Mouse (Mus musculus): ENCODE results near the gene Atg101. TPM values are rescaled to one million over a fixed set of nuclear protein-coding genes. Genes with fewer than 3 reads are reported as not detected.

Gene Atg101
- total RNA-seq (2021) = 10 to 100 TPM; 24.7 to 25.5 TPM
- long read RNA-seq, experiment 1, transcript Atg101-201 (3 exons, 1,270 nt) = major isoform, 63 of 63 reads
- long read RNA-seq, experiment 1, partial matches to known transcripts = 0 of 63 reads
- long read RNA-seq, experiment 1, other reads (novel, unspliced or antisense) = 0 of 63 reads
- long read RNA-seq, experiment 2, transcript Atg101-201 (3 exons, 1,270 nt) = major isoform, 38 of 38 reads
- long read RNA-seq, experiment 2, partial matches to known transcripts = 0 of 38 reads
- long read RNA-seq, experiment 2, other reads (novel, unspliced or antisense) = 0 of 38 reads

GRCm38 (mm10) chr15:101283911-101284750, at the start of gene Atg101:
Gene Atg101 (plus strand): TSS chr15:101284272.
- DNase-seq = peak; percentile 92 to 93
- intact Hi-C loops (cut with DNase I) = loop anchor here (1.0 to 5.0 kb wide), 4 partner anchors 15 to 62 kb away; partner anchors contain the start of gene Grasp

GRCm38 (mm10) chr15:101234611-101235341, 49.3 kb upstream of the Atg101 start:
- no peak for DNase-seq
- intact Hi-C loops (cut with DNase I) = no loop called here

- intact Hi-C loops (cut with DNase I) = no loop called here
- DNase-seq = no peak
These were observed 48.8 kb upstream of the Atg101 start for GRCm38 (mm10) chr15:101235342-101235698.

- intact Hi-C loops (cut with DNase I) = no loop called here
- no peak for DNase-seq
These were observed 48.2 kb upstream of the Atg101 start for GRCm38 (mm10) chr15:101235728-101236327.

GRCm38 (mm10) chr15:101236878-101237277, 47.2 kb upstream of the Atg101 start:
- intact Hi-C loops (cut with DNase I) = loop anchor here (1.0 kb wide), 1 partner anchor 16 kb away; no protein-coding TSS in a partner anchor

GRCm38 (mm10) chr15:101238885-101239511, 45.1 kb upstream of the Atg101 start:
- intact Hi-C loops (cut with DNase I) = no loop called here

More at GRCm38 (mm10) chr15:101236878-101237277, 47.2 kb upstream of the Atg101 start:
- peak; percentile 80 to 85 for DNase-seq

GRCm38 (mm10) chr15:101239821-101240220, 44.3 kb upstream of the Atg101 start:
- intact Hi-C loops (cut with DNase I) = loop anchor here (1.0 to 2.0 kb wide), 3 partner anchors 27 to 75 kb away; no protein-coding TSS in a partner anchor

More at GRCm38 (mm10) chr15:101238885-101239511, 45.1 kb upstream of the Atg101 start:
- peak; percentile 65 to 73 for DNase-seq

GRCm38 (mm10) chr15:101240799-101241204, 43.3 kb upstream of the Atg101 start:
- DNase-seq = peak; percentile 85 to 89
- intact Hi-C loops (cut with DNase I) = loop anchor here (1.0 to 2.0 kb wide), 3 partner anchors 26 to 74 kb away; no protein-coding TSS in a partner anchor

More at GRCm38 (mm10) chr15:101239821-101240220, 44.3 kb upstream of the Atg101 start:
- no peak for DNase-seq

GRCm38 (mm10) chr15:101241236-101241635, 42.8 kb upstream of the Atg101 start:
- intact Hi-C loops (cut with DNase I) = loop anchor here (2.0 kb wide), 1 partner anchor 26 kb away; no protein-coding TSS in a partner anchor
- peak in 1 of 2 experiments; percentile 38 for DNase-seq

GRCm38 (mm10) chr15:101241853-101242252, 42.2 kb upstream of the Atg101 start:
- intact Hi-C loops (cut with DNase I) = loop anchor here (2.0 kb wide), 1 partner anchor 25 kb away; no protein-coding TSS in a partner anchor
- DNase-seq = no peak

GRCm38 (mm10) chr15:101242645-101243044, 41.4 kb upstream of the Atg101 start:
- DNase-seq = peak; percentile 64 to 78
- intact Hi-C loops (cut with DNase I) = no loop called here

- intact Hi-C loops (cut with DNase I) = no loop called here
- no peak for DNase-seq
These were observed 40.1 kb upstream of the Atg101 start for GRCm38 (mm10) chr15:101244012-101244411.

GRCm38 (mm10) chr15:101246231-101247154, 37.6 kb upstream of the Atg101 start:
- DNase-seq = peak; percentile 95 to 96
- intact Hi-C loops (cut with DNase I) = no loop called here

GRCm38 (mm10) chr15:101247155-101247498, 36.9 kb upstream of the Atg101 start:
- no peak for DNase-seq
- intact Hi-C loops (cut with DNase I) = no loop called here

GRCm38 (mm10) chr15:101248029-101248710, 35.9 kb upstream of the Atg101 start:
- DNase-seq = peak; percentile 37 to 48
- intact Hi-C loops (cut with DNase I) = no loop called here

GRCm38 (mm10) chr15:101250220-101250800, 33.8 kb upstream of the Atg101 start:
- intact Hi-C loops (cut with DNase I) = no loop called here
- no peak for DNase-seq

GRCm38 (mm10) chr15:101251930-101252329, 32.1 kb upstream of the Atg101 start:
- no peak for DNase-seq
- intact Hi-C loops (cut with DNase I) = no loop called here

Measured in heart, postnatal 14 days (tissue).